Mouse (Mus musculus): ENCODE measurements around the gene Glrx5.

DNA sequence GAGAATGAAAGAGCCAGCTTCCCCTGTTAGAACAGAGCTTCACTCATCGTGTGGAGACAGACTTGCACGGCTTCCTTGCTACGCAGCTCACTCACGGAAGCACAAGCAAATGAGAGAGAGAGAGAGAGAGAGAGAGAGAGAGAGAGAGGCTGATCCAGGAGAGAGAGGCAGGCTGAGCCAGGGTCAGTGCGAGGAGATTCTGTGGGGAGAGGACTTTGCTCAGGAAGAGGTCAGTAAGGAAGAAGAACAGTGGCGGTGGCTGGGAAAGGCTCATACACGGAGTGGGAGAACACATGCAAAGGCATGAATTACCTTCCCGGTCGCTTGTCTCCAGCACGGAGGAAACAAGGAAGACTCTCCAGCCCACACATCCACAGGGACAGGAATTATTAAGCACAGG lies 35.3 kb upstream of the Glrx5 start:
- TF ChIP-seq RAD21 (IDR thresholded peaks at IDR 0.05; ENCODE audit: low read depth, low read length) (no peak), CTCF (conservative IDR thresholded peaks at IDR 0.05 in 1 of 2, IDR thresholded peaks at IDR 0.05 in 1 of 2; ENCODE audit: low read depth in 2 of 2, low read length in 2 of 2) (no peak), SMC3 (IDR thresholded peaks at IDR 0.05; ENCODE audit: low read depth, low read length) (no peak), POLR2A (IDR thresholded peaks at IDR 0.05; ENCODE audit: low read depth, low read length) (no peak), PAX5 (IDR thresholded peaks at IDR 0.05; ENCODE audit: low read length) (no peak), MEF2A (IDR thresholded peaks at IDR 0.05; ENCODE audit: borderline replicate concordance, low read depth, low read length) (no peak), TCF12 (IDR thresholded peaks at IDR 0.05; ENCODE audit: low read depth, low read length) (no peak), BHLHE40 (IDR thresholded peaks at IDR 0.05; ENCODE audit: low read depth, low read length) (no peak), MAX (IDR thresholded peaks at IDR 0.05; ENCODE audit: low read length) (no peak), MXI1 (IDR thresholded peaks at IDR 0.05; ENCODE audit: low read depth, low read length) (no peak), UBTF (IDR thresholded peaks at IDR 0.05; ENCODE audit: low read depth, low read length) (no peak), NRF1 (IDR thresholded peaks at IDR 0.05; ENCODE audit: low read depth, low read length) (no peak)

All from CH12.LX (cell line).